Mouse (Mus musculus) embryonic facial prominence, embryonic 14.5 days (tissue): ENCODE results near the gene Alox12e. TPM values are rescaled to one million over a fixed set of nuclear protein-coding genes. Genes with fewer than 3 reads are reported as not detected.

ENCODE experiments used
- ATAC-seq: fragments of 200-750 bp; cut with Nextera tagmentation; 2 replicates; pipeline ENCODE4 v1.8.0; 2017; ENCODE audit warnings: low read depth, moderate number of reproducible peaks, moderate TSS enrichment
- DNase-seq: peaks from one replicate; pipeline ENCODE4 v3.0.0-alpha.2; 2015; ENCODE audit warnings: low spot score
- H3K27ac ChIP-seq: fragments of 300-500 bp; sonication (generic); replicated peaks from 2 replicates; pipeline ENCODE4 v1.5.1; 2014; ENCODE audit warnings: low read depth, mild to moderate bottlenecking, low read length, moderate library complexity
- H3K27me3 ChIP-seq: fragments of 300-500 bp; sonication (generic); replicated peaks from 2 replicates; pipeline ENCODE4 v1.6.1; 2014; ENCODE audit warnings: low read length; ENCODE audit not compliant: control insufficient read depth, insufficient read depth
- H3K36me3 ChIP-seq: fragments of 300-500 bp; sonication (generic); 2 replicates; pipeline ENCODE4 v1.6.1; 2014; ENCODE audit warnings: low read length, mixed read lengths; ENCODE audit not compliant: control insufficient read depth, insufficient read depth
- H3K4me1 ChIP-seq: fragments of 300-500 bp; sonication (generic); 2 replicates; pipeline ENCODE4 v1.6.1; 2014; ENCODE audit warnings: antibody characterized with exemption, low read length; ENCODE audit not compliant: control insufficient read depth, insufficient read depth
- H3K4me2 ChIP-seq: fragments of 300-500 bp; sonication (generic); 2 replicates; pipeline ENCODE4 v1.6.1; 2014; ENCODE audit warnings: low read depth, mild to moderate bottlenecking, low read length, moderate library complexity, mixed read lengths
- H3K4me3 ChIP-seq: fragments of 300-500 bp; sonication (generic); 2 replicates; pipeline ENCODE4 v1.5.1; 2014; ENCODE audit warnings: low read depth, mild to moderate bottlenecking, low read length
- H3K9ac ChIP-seq: fragments of 300-500 bp; sonication (generic); 2 replicates; pipeline ENCODE4 v1.6.1; 2014; ENCODE audit warnings: low read depth, mild to moderate bottlenecking, low read length, moderate library complexity, mixed read lengths
- H3K9me3 ChIP-seq: fragments of 300-500 bp; sonication (generic); 2 replicates; pipeline ENCODE4 v1.6.1; 2016; ENCODE audit warnings: low read length; ENCODE audit not compliant: control insufficient read depth
- WGBS: fragments of 180-500 bp; shearing (Covaris S2); extraction: QIAGEN DNeasy Blood & Tissue Kit; methylation state at CpG from one replicate; pipeline ENCODE4 v1.1.7; 2014; 5-methylcytosine and 5-hydroxymethylcytosine counted together
- polyA plus RNA-seq: library from polyadenylated mRNA; unstranded; fragments of >200 nt; fragmentation: Nextera tagmentation; extraction: Ambion mirVana; gene quantifications from 2 replicates; pipeline ENCODE4 v1.2.1, GENCODE M21; 2014

The Alox12e gene
- polyA plus RNA-seq, 1 experiment from 2014 or later: 2.1 TPM

- Histone ChIP-seq H3K4me1 (no peaks in the 10 kb centered on the region), H3K27ac (no peak overlapping the region), H3K36me3 (no peaks in the 10 kb centered on the region), H3K4me2 (no peak overlapping the region), H3K27me3 (no peaks in the 10 kb centered on the region), H3K9me3 (peaks cover 5% of the 10 kb centered on the region; the same call in 1 of the 2 replicates), H3K9ac (no peak overlapping the region), H3K4me3 (no peak overlapping the region)
- 43% methylated on average over 12 of the region's 12 CpGs for WGBS
- ATAC-seq (no peak), DNase-seq (no peak)
Measured at GRCm38 (mm10) chr11:70297836-70298454, 24.5 kb downstream of the Alox12e start.

DNA sequence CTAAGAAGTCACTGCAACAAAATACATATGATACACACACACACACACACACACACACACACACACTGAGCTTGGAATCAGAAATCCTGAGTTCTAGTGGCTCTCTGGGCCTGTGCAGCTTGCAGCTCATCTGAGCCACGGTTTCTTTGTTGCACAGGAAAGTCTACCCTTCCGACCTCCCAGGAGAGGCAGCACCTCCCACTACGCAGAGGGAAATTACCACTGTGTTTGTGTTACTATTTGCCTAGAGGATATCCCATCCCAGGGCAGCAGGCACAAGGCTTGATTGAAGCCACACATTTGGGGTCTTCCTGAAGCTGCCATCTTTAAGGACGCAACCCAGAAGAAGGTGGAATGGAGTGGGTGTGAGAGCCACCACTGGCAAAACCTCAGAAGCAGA lies 25.0 kb downstream of the Alox12e start:
- no peak for ATAC-seq
- H3K36me3 ChIP-seq: no peaks in the 10 kb centered on the region
- no peak overlapping the region for H3K4me3 ChIP-seq
- H3K27me3 ChIP-seq: no peaks in the 10 kb centered on the region
- no peaks in the 10 kb centered on the region for H3K4me1 ChIP-seq
- peaks cover 5% of the 10 kb centered on the region; the same call in 1 of the 2 replicates for H3K9me3 ChIP-seq
- H3K27ac ChIP-seq: no peak overlapping the region
- WGBS: 32% methylated on average over 4 of the region's 4 CpGs
- DNase-seq: no peak
- no peak overlapping the region for H3K4me2 ChIP-seq
- no peak overlapping the region for H3K9ac ChIP-seq

DNA sequence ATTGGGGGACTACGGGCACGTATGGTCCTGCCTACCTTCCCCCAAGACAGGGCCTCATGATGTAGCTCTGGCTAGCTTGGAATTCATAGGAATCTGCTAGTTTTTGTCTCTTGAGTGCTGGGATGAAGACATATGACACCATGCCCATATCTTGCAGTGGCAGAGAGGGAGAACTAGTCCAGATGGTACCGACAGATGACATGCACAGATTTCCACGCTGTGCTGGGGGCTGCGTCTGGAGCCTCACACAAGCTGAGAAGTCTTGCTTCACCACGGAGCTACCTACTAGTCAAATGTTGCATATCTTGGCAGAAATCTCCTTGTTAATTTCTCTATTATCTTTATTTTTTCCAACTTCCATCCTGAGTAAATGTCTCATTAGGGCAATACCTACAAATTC lies 28.5 kb downstream of the Alox12e start:
- no peaks in the 10 kb centered on the region for H3K27me3 ChIP-seq
- H3K36me3 ChIP-seq: no peaks in the 10 kb centered on the region
- H3K27ac ChIP-seq: no peak overlapping the region
- no peak overlapping the region for H3K9ac ChIP-seq
- no peaks in the 10 kb centered on the region for H3K9me3 ChIP-seq
- H3K4me1 ChIP-seq: no peaks in the 10 kb centered on the region
- no peak overlapping the region for H3K4me3 ChIP-seq
- ATAC-seq: no peak
- no peak overlapping the region for H3K4me2 ChIP-seq
- 80% methylated on average over 6 of the region's 6 CpGs for WGBS
- no peak for DNase-seq

DNA sequence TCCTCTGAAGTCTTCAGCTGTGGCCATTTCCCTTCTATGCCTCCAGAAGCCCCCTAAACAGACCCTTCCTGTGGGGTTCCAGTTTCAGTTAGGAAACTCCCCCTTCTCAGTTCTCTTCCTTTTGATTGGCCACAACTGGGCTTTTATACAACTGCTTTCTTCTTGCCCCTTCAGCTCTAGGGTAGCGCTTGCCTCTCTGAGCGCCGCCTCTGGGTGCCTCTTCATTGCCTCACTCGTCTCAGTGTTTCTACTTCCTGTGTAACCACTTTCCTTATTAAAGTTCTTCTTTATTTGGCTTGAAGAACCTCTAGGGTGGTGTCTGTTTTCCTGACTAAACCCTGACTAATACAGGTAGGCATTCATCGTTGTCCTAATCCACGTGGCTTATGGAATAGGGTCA lies 31.2 kb downstream of the Alox12e start:
- ATAC-seq: no peak
- no peak for DNase-seq
- Histone ChIP-seq H3K9me3 (no peaks in the 10 kb centered on the region), H3K4me1 (no peaks in the 10 kb centered on the region), H3K4me3 (no peak overlapping the region), H3K36me3 (no peaks in the 10 kb centered on the region), H3K4me2 (no peak overlapping the region), H3K9ac (no peak overlapping the region), H3K27ac (no peak overlapping the region), H3K27me3 (no peaks in the 10 kb centered on the region)
- WGBS: 72% methylated on average over 6 of the region's 6 CpGs

GRCm38 (mm10) chr11:70289236-70289635 lies 33.2 kb downstream of the Alox12e start:
- Histone ChIP-seq H3K27ac (no peak overlapping the region), H3K4me2 (no peak overlapping the region), H3K4me1 (no peaks in the 10 kb centered on the region), H3K27me3 (no peaks in the 10 kb centered on the region), H3K36me3 (no peaks in the 10 kb centered on the region), H3K9ac (no peak overlapping the region), H3K9me3 (no peaks in the 10 kb centered on the region), H3K4me3 (no peak overlapping the region)
- 26% methylated on average over 6 of the region's 6 CpGs for WGBS
- no peak for ATAC-seq
- DNase-seq: no peak

DNA sequence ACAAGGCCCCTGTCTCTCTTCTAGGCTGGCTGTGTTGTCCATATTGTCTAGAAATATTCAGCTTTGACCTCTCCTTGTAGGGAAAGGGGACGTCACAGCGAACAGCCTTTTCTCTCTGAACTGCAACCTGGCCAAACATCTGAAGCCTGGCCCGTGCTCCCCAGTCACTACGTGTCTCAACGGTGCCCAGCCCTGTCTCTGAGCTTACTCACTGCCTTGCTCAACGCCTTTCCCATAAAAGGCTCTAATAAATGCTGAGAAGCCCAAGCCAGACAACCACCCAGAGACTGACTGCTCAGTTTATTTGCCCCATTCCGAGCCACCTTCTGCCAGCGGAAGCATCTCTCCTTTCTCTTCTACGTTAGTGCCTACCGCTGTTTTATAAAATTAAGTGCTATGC lies 34.3 kb downstream of the Alox12e start:
- no peak for ATAC-seq
- 86% methylated on average over 10 of the region's 10 CpGs for WGBS
- no peak overlapping the region for H3K4me3 ChIP-seq

GRCm38 (mm10) chr11:70285686-70286085 lies 36.7 kb downstream of the Alox12e start:
- Histone ChIP-seq H3K9ac (no peak overlapping the region), H3K9me3 (no peaks in the 10 kb centered on the region), H3K4me3 (no peak overlapping the region), H3K4me1 (no peaks in the 10 kb centered on the region), H3K36me3 (no peaks in the 10 kb centered on the region), H3K27ac (no peak overlapping the region), H3K4me2 (no peak overlapping the region), H3K27me3 (no peaks in the 10 kb centered on the region)
- no peak for DNase-seq
- ATAC-seq: no peak
- 70% methylated on average over 5 of the region's 5 CpGs for WGBS

More for the DNA sequence above, 34.3 kb downstream of the Alox12e start:
- no peaks in the 10 kb centered on the region for H3K9me3 ChIP-seq
- H3K4me2 ChIP-seq: no peak overlapping the region
- DNase-seq: no peak
- no peaks in the 10 kb centered on the region for H3K36me3 ChIP-seq
- H3K4me1 ChIP-seq: no peaks in the 10 kb centered on the region
- no peak overlapping the region for H3K27ac ChIP-seq
- no peaks in the 10 kb centered on the region for H3K27me3 ChIP-seq
- H3K9ac ChIP-seq: no peak overlapping the region

DNA sequence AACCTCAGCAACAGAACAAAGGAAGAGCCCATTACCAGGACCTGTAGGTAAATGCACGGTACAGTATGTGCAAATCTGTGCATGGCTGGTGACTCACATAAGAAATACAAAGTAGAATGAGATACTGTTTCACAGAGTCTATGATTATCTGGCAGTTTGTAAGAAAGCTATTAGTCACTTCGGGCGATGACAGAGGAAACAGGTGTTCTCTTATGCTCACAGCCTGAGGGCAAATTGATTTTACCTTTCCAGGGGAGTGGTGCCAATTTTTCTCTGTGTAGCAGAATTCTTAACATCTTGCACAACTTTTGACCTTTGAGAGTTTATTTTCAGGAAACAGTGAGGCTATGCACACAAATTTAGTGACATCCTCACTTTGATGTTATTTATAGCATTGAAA lies 37.7 kb downstream of the Alox12e start:
- Histone ChIP-seq H3K27ac (no peak overlapping the region), H3K36me3 (no peaks in the 10 kb centered on the region), H3K4me1 (no peaks in the 10 kb centered on the region), H3K4me3 (no peak overlapping the region), H3K9me3 (no peaks in the 10 kb centered on the region), H3K9ac (no peak overlapping the region), H3K27me3 (no peaks in the 10 kb centered on the region), H3K4me2 (no peak overlapping the region)
- 55% methylated on average over 3 of the region's 3 CpGs for whole genome bisulfite sequencing
- no peak for ATAC-seq
- DNase-seq: peak; percentile 78

DNA sequence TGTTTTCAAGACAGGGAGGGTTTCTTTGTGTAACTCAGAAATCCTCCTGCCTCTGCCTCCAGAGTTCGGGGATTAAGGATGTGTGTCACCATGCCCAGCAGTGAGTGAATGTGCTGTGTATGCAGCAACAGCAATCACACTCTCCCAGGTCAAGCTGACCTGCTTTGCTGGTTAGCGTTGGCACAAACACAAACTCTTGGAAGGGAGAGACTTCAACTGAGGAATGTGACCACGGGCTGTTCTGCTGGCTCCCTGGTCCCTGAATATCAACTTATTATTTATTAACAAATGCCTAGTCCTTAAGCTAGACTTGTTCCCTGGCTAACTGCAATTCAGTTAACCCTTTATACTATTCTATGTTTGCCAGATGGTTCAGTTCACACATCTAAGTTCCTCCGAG lies 38.8 kb downstream of the Alox12e start:
- no peaks in the 10 kb centered on the region for H3K4me1 ChIP-seq
- ATAC-seq: no peak
- WGBS: 81% methylated on average over 4 of the region's 4 CpGs

More for the DNA sequence above, 38.8 kb downstream of the Alox12e start:
- Histone ChIP-seq H3K9me3 (no peaks in the 10 kb centered on the region), H3K27ac (no peak overlapping the region), H3K9ac (no peak overlapping the region), H3K27me3 (no peaks in the 10 kb centered on the region), H3K4me3 (no peak overlapping the region), H3K36me3 (no peaks in the 10 kb centered on the region), H3K4me2 (no peak overlapping the region)
- no peak for DNase-seq
